Mouse (Mus musculus): ENCODE results near the gene Hoxa11. TPM values are rescaled to one million over a fixed set of nuclear protein-coding genes. Genes with fewer than 3 reads are reported as not detected.

Gene Hoxa11
- polyA plus RNA-seq, 1 experiment, result not detected

DNA sequence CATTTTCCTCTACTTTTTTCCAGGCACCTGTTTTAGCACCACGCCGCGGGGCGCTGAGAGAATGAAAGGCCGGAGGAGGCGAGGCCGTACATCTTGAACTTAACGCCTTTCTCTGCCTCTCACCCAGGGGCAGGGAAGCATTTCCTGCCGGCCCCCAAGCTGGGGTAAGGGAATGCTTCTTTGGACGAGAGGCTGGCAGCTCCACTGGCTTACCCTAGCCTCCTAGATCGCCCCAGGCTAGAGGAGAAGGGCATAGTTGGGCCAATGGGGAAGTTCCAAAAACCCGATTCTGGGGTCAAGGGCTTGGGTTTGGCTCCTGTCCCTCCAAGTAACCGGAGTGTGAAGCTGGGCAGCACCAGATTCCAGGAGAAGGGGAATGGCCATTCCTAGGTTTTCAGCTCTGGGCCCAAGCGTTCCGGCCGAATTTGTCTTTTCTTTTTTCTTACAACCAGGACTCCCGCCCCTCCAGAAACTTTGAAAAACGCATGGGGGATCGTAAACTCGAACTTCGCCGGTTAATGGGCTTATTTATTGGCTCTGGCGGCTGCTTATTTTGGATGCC, 12.5 kb downstream of the Hoxa11 start:
- Histone ChIP-seq H3K27me3 (ENCODE audit: control insufficient read depth, insufficient read depth, low read length) (peaks cover 13% of the 10 kb centered on the region; the same call in 1 of the 2 replicates), H3K4me3 (replicated peaks; ENCODE audit: insufficient read depth, low read depth, low read length) (no peak overlapping the region), H3K4me1 (ENCODE audit: control insufficient read depth, insufficient read depth, low read length) (no peaks in the 10 kb centered on the region), H3K27ac (ENCODE audit: insufficient read depth, low read length) (no peak overlapping the region)
- peak in 1 of 2 experiments; percentile 7 for DNase-seq
- WGBS, result 2% methylated on average over 23 of the region's 23 CpGs
- TF ChIP-seq POLR2A (IDR thresholded peaks at IDR 0.05; ENCODE audit: borderline replicate concordance, insufficient read depth, low read length) (no peak), CTCF (IDR thresholded peaks at IDR 0.05; ENCODE audit: borderline replicate concordance, insufficient read depth, low read depth, low read length) (no peak)

DNA sequence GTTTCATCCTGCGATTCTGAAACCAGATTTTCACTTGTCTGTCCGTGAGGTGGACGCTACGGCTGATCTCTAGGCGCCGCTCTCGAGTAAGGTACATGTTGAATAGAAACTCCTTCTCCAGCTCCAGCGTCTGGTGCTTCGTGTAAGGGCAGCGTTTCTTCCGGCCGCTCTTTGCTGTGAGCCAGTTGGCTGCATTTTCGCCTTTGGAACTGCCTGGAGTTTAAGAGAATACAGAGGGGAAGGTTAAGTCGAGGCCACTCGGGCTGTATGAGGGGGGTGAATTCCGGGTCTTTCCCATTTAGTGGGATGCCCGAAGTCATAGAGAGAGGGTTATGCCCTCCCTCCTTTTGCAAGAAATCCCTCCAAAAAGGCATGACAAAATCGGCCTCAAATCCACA, 13.0 kb downstream of the Hoxa11 start:
- Histone ChIP-seq H3K27ac (ENCODE audit: insufficient read depth, low read length) (no peak overlapping the region), H3K4me3 (replicated peaks; ENCODE audit: insufficient read depth, low read depth, low read length) (no peak overlapping the region), H3K27me3 (ENCODE audit: control insufficient read depth, insufficient read depth, low read length) (peaks cover 15% of the 10 kb centered on the region; the same call in 1 of the 2 replicates), H3K4me1 (ENCODE audit: control insufficient read depth, insufficient read depth, low read length) (no peaks in the 10 kb centered on the region)
- DNase-seq, result no peak
- whole genome bisulfite sequencing, result under 1% methylated on average over 18 of the region's 18 CpGs
- TF ChIP-seq POLR2A (IDR thresholded peaks at IDR 0.05; ENCODE audit: borderline replicate concordance, insufficient read depth, low read length) (no peak), CTCF (IDR thresholded peaks at IDR 0.05; ENCODE audit: borderline replicate concordance, insufficient read depth, low read depth, low read length) (no peak)

DNA sequence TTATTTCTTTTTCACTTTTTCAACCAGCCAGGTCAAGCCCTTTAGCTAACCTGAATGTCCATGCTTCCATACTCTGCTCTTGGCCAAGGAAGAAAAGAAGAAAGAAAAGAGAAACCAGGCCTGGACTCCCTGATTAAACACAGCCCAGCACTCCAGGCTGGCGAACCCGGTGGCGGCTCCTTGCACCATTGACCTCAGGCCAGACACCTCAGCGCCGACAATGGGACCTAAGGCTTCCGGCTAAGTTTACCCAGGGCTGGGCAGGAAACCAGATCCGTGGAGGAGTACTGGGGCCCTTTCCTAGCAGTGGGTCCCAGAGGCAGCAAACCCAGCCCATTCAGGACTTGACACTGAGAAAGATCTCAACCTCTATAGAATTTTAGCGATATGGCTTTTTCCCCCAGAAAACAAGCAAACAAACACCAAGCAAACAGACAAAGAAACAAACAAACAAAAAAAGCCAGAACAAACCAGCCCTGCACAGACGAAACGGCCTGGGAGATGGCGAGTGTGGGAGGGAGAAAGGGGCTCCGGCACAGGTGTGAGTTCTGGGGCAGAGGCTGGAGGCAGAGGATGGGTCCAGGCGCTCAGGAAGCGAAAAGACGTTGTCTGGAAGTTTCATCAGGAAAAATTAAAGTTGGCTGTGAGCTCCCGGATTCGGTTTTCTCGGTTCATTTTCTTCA, 13.6 kb downstream of the Hoxa11 start:
- Histone ChIP-seq H3K4me1 (ENCODE audit: control insufficient read depth, insufficient read depth, low read length) (no peaks in the 10 kb centered on the region), H3K27ac (ENCODE audit: insufficient read depth, low read length) (no peak overlapping the region), H3K4me3 (replicated peaks; ENCODE audit: insufficient read depth, low read depth, low read length) (no peak overlapping the region), H3K27me3 (ENCODE audit: control insufficient read depth, insufficient read depth, low read length) (peaks cover 14% of the 10 kb centered on the region; the same call in 1 of the 2 replicates)
- TF ChIP-seq POLR2A (IDR thresholded peaks at IDR 0.05; ENCODE audit: borderline replicate concordance, insufficient read depth, low read length) (no peak), CTCF (IDR thresholded peaks at IDR 0.05; ENCODE audit: borderline replicate concordance, insufficient read depth, low read depth, low read length) (no peak)
- WGBS, result 2% methylated on average over 18 of the region's 18 CpGs
- DNase-seq, result no peak

DNA sequence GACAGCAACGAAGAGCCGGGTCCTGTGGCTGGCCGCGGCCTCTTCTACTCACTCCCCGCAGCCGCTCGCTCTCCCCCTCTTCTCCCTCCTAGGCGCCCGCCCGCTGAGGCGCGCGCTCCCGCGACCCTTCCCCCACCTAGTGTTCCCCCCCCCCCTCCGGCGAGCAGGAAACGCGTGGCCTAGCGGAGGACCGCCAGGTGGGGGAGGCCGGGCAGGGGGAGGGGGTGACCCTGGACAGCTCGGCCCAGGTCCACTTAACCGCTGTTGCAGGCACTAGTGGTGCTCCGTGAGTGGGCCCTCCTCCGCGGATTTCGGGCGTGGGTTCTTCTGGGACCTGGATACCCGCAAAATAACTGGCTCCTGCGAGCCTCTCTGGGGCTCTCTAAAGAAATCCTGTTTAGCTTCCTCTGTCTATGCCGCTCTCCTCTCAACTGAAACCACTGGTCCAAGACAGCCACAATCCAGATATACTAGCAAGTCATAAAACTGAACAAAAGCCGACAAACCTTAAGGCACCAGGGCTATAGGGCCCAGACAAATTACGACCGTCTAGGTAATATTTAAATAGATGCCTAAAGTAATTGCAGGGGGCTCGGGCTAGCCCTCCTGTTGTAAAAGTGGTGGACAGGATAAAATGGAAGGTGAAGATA, 15.0 kb downstream of the Hoxa11 start, which contains the start of gene Hoxa9:
Hoxa9 (minus strand) TSS at position 574 of the 650 bp plus-strand sequence.
- no peak for TF ChIP-seq CTCF (IDR thresholded peaks at IDR 0.05; ENCODE audit: borderline replicate concordance, insufficient read depth, low read depth, low read length)
- no peak for TF ChIP-seq POLR2A (IDR thresholded peaks at IDR 0.05; ENCODE audit: borderline replicate concordance, insufficient read depth, low read length)
- Histone ChIP-seq H3K4me1 (ENCODE audit: control insufficient read depth, insufficient read depth, low read length) (no peaks in the 10 kb centered on the region), H3K4me3 (replicated peaks; ENCODE audit: insufficient read depth, low read depth, low read length) (no peak within 1 kb of the TSS), H3K27me3 (ENCODE audit: control insufficient read depth, insufficient read depth, low read length) (peaks cover 14% of the 10 kb centered on the region; the same call in 1 of the 2 replicates), H3K27ac (ENCODE audit: insufficient read depth, low read length) (no peak within 1 kb of the TSS)
- no peak for DNase-seq
- 3% methylated on average over 32 of the region's 36 CpGs for WGBS

DNA sequence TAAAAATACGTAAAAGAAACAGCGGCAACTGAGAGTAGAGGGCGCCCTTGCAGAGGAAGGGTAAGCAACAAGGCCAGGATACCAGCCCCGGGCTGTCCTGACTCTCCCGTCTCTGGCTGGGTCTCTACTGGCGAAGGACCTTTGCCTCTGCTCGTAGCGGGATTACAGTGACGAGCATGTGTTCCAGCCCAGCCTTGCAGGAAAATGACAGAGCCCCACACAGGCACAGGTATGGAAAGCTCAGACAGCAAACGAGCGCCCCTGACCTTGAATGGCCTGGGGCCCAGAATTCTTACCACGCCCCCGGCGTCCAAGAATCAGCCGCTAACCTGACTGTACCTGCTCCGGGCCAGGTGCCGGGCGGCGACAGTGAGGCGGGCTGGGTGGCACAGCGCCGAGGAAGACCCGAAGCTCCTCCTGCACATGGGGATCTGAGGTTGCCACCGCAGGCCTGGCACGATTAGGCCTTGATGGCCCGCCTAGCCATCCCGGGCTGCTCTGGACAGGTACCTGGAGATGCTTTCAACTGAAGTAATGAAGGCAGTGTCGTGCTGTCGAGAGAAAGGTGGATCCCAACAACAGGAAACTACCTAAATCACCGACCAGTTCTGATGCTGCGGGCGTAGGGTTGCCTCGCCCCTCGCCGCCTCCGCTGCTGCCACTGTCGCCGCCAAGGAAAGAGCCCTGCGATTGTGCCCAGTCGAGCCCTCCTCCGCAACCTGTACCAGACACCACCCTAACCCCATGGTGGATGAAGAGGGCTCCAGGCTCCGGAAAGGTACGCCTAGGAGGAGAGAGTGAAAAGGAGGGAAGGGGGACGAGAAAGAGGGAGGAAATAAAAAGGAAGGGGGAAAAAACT, 15.8 kb downstream of the Hoxa11 start:
- DNase-seq, result no peak
- H3K27me3 ChIP-seq (ENCODE audit: control insufficient read depth, insufficient read depth, low read length), result peaks cover 14% of the 10 kb centered on the region; the same call in 1 of the 2 replicates

DNA sequence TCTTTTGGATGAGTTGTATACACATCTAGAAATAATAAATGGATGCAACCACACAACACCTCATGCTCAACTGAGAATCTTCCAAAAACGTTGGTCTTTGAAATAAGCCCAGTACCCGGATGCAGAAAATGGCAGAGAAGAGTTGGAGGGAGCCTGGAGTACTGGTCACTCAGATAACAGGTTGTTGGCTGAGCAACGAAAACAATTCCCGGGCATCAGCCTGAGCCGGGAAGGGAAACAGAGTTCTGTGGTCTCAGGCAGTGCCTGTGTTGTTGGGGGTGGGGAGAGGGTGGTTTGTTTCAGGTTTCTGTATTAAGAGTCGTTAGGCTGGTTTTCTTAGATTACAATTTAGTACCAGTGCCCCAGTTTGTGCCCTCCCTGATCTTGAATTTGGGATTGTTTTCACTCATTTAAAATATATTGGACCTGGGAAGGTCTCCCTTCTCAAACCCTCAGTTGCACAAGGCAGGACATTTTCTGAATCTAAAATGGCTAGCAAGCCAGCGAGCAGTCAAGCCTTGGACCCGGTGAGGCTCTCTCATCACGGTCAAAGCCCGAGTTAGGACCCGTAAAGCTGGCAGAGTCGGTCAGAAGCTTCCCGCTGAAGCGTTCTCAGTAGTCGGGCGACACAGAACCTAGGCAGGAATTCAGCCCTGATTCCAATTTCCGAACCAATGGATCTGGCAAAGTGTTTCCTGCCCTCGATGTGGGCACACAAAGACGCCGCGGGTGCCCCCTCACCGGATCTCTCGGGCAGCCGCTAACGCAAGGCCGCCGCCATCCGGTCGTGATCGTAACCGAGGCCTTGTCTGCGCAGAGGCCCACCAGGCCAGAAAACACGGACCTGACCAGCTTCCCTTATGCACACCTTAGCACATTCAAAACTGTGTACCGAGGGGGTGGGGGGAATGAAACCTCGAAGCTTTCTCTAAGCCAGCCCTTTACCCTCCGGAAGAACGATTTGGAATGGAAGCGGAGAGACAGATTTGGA, 16.8 kb downstream of the Hoxa11 start:
- no peak for TF ChIP-seq CTCF (IDR thresholded peaks at IDR 0.05; ENCODE audit: borderline replicate concordance, insufficient read depth, low read depth, low read length)
- TF ChIP-seq POLR2A (IDR thresholded peaks at IDR 0.05; ENCODE audit: borderline replicate concordance, insufficient read depth, low read length), result no peak
- Histone ChIP-seq H3K27me3 (ENCODE audit: control insufficient read depth, insufficient read depth, low read length) (peaks cover 11% of the 10 kb centered on the region; the same call in 1 of the 2 replicates), H3K4me3 (replicated peaks; ENCODE audit: insufficient read depth, low read depth, low read length) (no peak overlapping the region), H3K4me1 (ENCODE audit: control insufficient read depth, insufficient read depth, low read length) (no peaks in the 10 kb centered on the region), H3K27ac (ENCODE audit: insufficient read depth, low read length) (no peak overlapping the region)
- DNase-seq, result no peak
- WGBS, result 2% methylated on average over 38 of the region's 38 CpGs

More for the DNA sequence above, 15.8 kb downstream of the Hoxa11 start:
- H3K27ac ChIP-seq (ENCODE audit: insufficient read depth, low read length), result no peak overlapping the region
- 3% methylated on average over 44 of the region's 44 CpGs for WGBS
- TF ChIP-seq POLR2A (IDR thresholded peaks at IDR 0.05; ENCODE audit: borderline replicate concordance, insufficient read depth, low read length) (no peak), CTCF (IDR thresholded peaks at IDR 0.05; ENCODE audit: borderline replicate concordance, insufficient read depth, low read depth, low read length) (no peak)
- H3K4me3 ChIP-seq (replicated peaks; ENCODE audit: insufficient read depth, low read depth, low read length), result no peak overlapping the region
- H3K4me1 ChIP-seq (ENCODE audit: control insufficient read depth, insufficient read depth, low read length), result no peaks in the 10 kb centered on the region

Data from cerebellum, adult 2 months (tissue).